Mouse (Mus musculus): ENCODE results near the gene Egr4. TPM values are rescaled to one million over a fixed set of nuclear protein-coding genes. Genes with fewer than 3 reads are reported as not detected.

The Egr4 gene
- polyA plus RNA-seq, 1 experiment from 2014 or later = not detected

- Histone ChIP-seq H3K4me1 (ENCODE audit: control insufficient read depth, insufficient read depth, low read length) (peaks cover 18% of the 10 kb centered on the region), H3K27ac (replicated peaks; ENCODE audit: low read depth, low read length) (no peak overlapping the region), H3K9ac (ENCODE audit: low read length) (no peak overlapping the region), H3K36me3 (ENCODE audit: control insufficient read depth, insufficient read depth, low read length) (no peaks in the 10 kb centered on the region), H3K4me3 (ENCODE audit: low read depth, low read length) (no peak overlapping the region), H3K4me2 (ENCODE audit: low read depth, severe bottlenecking) (no peak overlapping the region), H3K9me3 (ENCODE audit: control insufficient read depth, low read length) (no peaks in the 10 kb centered on the region), H3K27me3 (ENCODE audit: control insufficient read depth, insufficient read depth, low read length) (peaks cover 48% of the 10 kb centered on the region)
- no peak for ATAC-seq (ENCODE audit: insufficient number of reproducible peaks, low FRiP score, low TSS enrichment, low read depth)
- WGBS = 82% methylated on average over 4 of the region's 4 CpGs
- no peak for DNase-seq (ENCODE audit: low spot score)
These were observed 2.6 kb upstream of the Egr4 start for GRCm38 (mm10) chr6:85515941-85516340.

- peak overlapping the region; percentile 37 for H3K4me3 ChIP-seq (ENCODE audit: low read depth, low read length)
- no peak overlapping the region for H3K9ac ChIP-seq (ENCODE audit: low read length)
- peak; percentile 44 for DNase-seq (ENCODE audit: low spot score)
- peaks cover 18% of the 10 kb centered on the region for H3K4me1 ChIP-seq (ENCODE audit: control insufficient read depth, insufficient read depth, low read length)
- H3K4me2 ChIP-seq (ENCODE audit: low read depth, severe bottlenecking) = peak overlapping the region; percentile 79
- H3K27ac ChIP-seq (replicated peaks; ENCODE audit: low read depth, low read length) = no peak overlapping the region
- peak; percentile 48; the same call in 1 of the 2 replicates for ATAC-seq (ENCODE audit: insufficient number of reproducible peaks, low FRiP score, low TSS enrichment, low read depth)
- 1% methylated on average over 80 of the region's 90 CpGs for WGBS
- H3K9me3 ChIP-seq (ENCODE audit: control insufficient read depth, low read length) = no peaks in the 10 kb centered on the region
- peaks cover 58% of the 10 kb centered on the region for H3K27me3 ChIP-seq (ENCODE audit: control insufficient read depth, insufficient read depth, low read length)
- H3K36me3 ChIP-seq (ENCODE audit: control insufficient read depth, insufficient read depth, low read length) = no peaks in the 10 kb centered on the region
These were observed 535 bp downstream of the Egr4 start for GRCm38 (mm10) chr6:85512577-85513530.

GRCm38 (mm10) chr6:85512056-85512440 lies 1.3 kb downstream of the Egr4 start:
- Histone ChIP-seq H3K4me1 (ENCODE audit: control insufficient read depth, insufficient read depth, low read length) (peaks cover 18% of the 10 kb centered on the region), H3K4me3 (ENCODE audit: low read depth, low read length) (peak overlapping the region; percentile 28), H3K27me3 (ENCODE audit: control insufficient read depth, insufficient read depth, low read length) (peaks cover 58% of the 10 kb centered on the region), H3K9ac (ENCODE audit: low read length) (no peak overlapping the region), H3K4me2 (ENCODE audit: low read depth, severe bottlenecking) (peak overlapping the region; percentile 43), H3K36me3 (ENCODE audit: control insufficient read depth, insufficient read depth, low read length) (no peaks in the 10 kb centered on the region), H3K9me3 (ENCODE audit: control insufficient read depth, low read length) (no peaks in the 10 kb centered on the region), H3K27ac (replicated peaks; ENCODE audit: low read depth, low read length) (no peak overlapping the region)
- WGBS = under 1% methylated on average over 23 of the region's 36 CpGs
- ATAC-seq (ENCODE audit: insufficient number of reproducible peaks, low FRiP score, low TSS enrichment, low read depth) = no peak
- DNase-seq (ENCODE audit: low spot score) = peak; percentile 34

- no peaks in the 10 kb centered on the region for H3K36me3 ChIP-seq (ENCODE audit: control insufficient read depth, insufficient read depth, low read length)
- DNase-seq (ENCODE audit: low spot score) = peak; percentile 83
- peak overlapping the region; percentile 43 for H3K4me2 ChIP-seq (ENCODE audit: low read depth, severe bottlenecking)
- ATAC-seq (ENCODE audit: insufficient number of reproducible peaks, low FRiP score, low TSS enrichment, low read depth) = 0 out of 2 replicates have a peak, but pooled peaks have one; percentile 21
- no peaks in the 10 kb centered on the region for H3K9me3 ChIP-seq (ENCODE audit: control insufficient read depth, low read length)
- no peak overlapping the region for H3K27ac ChIP-seq (replicated peaks; ENCODE audit: low read depth, low read length)
- H3K27me3 ChIP-seq (ENCODE audit: control insufficient read depth, insufficient read depth, low read length) = peaks cover 58% of the 10 kb centered on the region
- H3K4me1 ChIP-seq (ENCODE audit: control insufficient read depth, insufficient read depth, low read length) = peaks cover 18% of the 10 kb centered on the region
- peak overlapping the region; percentile 28 for H3K4me3 ChIP-seq (ENCODE audit: low read depth, low read length)
- H3K9ac ChIP-seq (ENCODE audit: low read length) = no peak overlapping the region
- under 1% methylated on average over 85 of the region's 88 CpGs for WGBS
These were observed 1.9 kb downstream of the Egr4 start for GRCm38 (mm10) chr6:85511286-85512055.

GRCm38 (mm10) chr6:85510476-85510875 lies 2.9 kb downstream of the Egr4 start:
- Histone ChIP-seq H3K9ac (ENCODE audit: low read length) (no peak overlapping the region), H3K27ac (replicated peaks; ENCODE audit: low read depth, low read length) (no peak overlapping the region), H3K27me3 (ENCODE audit: control insufficient read depth, insufficient read depth, low read length) (peaks cover 54% of the 10 kb centered on the region), H3K9me3 (ENCODE audit: control insufficient read depth, low read length) (no peaks in the 10 kb centered on the region), H3K36me3 (ENCODE audit: control insufficient read depth, insufficient read depth, low read length) (no peaks in the 10 kb centered on the region), H3K4me1 (ENCODE audit: control insufficient read depth, insufficient read depth, low read length) (peaks cover 18% of the 10 kb centered on the region), H3K4me3 (ENCODE audit: low read depth, low read length) (no peak overlapping the region), H3K4me2 (ENCODE audit: low read depth, severe bottlenecking) (no peak overlapping the region)
- no peak for ATAC-seq (ENCODE audit: insufficient number of reproducible peaks, low FRiP score, low TSS enrichment, low read depth)
- WGBS = 2% methylated on average over 6 of the region's 6 CpGs
- peak; percentile 76 for DNase-seq (ENCODE audit: low spot score)

GRCm38 (mm10) chr6:85508602-85509001 lies 4.8 kb downstream of the Egr4 start:
- DNase-seq (ENCODE audit: low spot score) (no peak), ATAC-seq (ENCODE audit: insufficient number of reproducible peaks, low FRiP score, low TSS enrichment, low read depth) (no peak)
- Histone ChIP-seq H3K9ac (ENCODE audit: low read length) (no peak overlapping the region), H3K27me3 (ENCODE audit: control insufficient read depth, insufficient read depth, low read length) (peaks cover 40% of the 10 kb centered on the region), H3K4me3 (ENCODE audit: low read depth, low read length) (no peak overlapping the region), H3K9me3 (ENCODE audit: control insufficient read depth, low read length) (no peaks in the 10 kb centered on the region), H3K27ac (replicated peaks; ENCODE audit: low read depth, low read length) (no peak overlapping the region), H3K4me2 (ENCODE audit: low read depth, severe bottlenecking) (no peak overlapping the region), H3K36me3 (ENCODE audit: control insufficient read depth, insufficient read depth, low read length) (no peaks in the 10 kb centered on the region), H3K4me1 (ENCODE audit: control insufficient read depth, insufficient read depth, low read length) (peaks cover 22% of the 10 kb centered on the region)
- 48% methylated on average over 5 of the region's 5 CpGs for WGBS

- H3K36me3 ChIP-seq (ENCODE audit: control insufficient read depth, insufficient read depth, low read length) = no peaks in the 10 kb centered on the region
- H3K4me3 ChIP-seq (ENCODE audit: low read depth, low read length) = no peak overlapping the region
- no peak overlapping the region for H3K4me2 ChIP-seq (ENCODE audit: low read depth, severe bottlenecking)
- DNase-seq (ENCODE audit: low spot score) (no peak), ATAC-seq (ENCODE audit: insufficient number of reproducible peaks, low FRiP score, low TSS enrichment, low read depth) (no peak)
- H3K27ac ChIP-seq (replicated peaks; ENCODE audit: low read depth, low read length) = no peak overlapping the region
- no peaks in the 10 kb centered on the region for H3K9me3 ChIP-seq (ENCODE audit: control insufficient read depth, low read length)
- H3K27me3 ChIP-seq (ENCODE audit: control insufficient read depth, insufficient read depth, low read length) = peaks cover 12% of the 10 kb centered on the region
- WGBS = 87% methylated on average over 2 of the region's 2 CpGs
- no peak overlapping the region for H3K9ac ChIP-seq (ENCODE audit: low read length)
- peaks cover 19% of the 10 kb centered on the region for H3K4me1 ChIP-seq (ENCODE audit: control insufficient read depth, insufficient read depth, low read length)
These were observed 8.5 kb downstream of the Egr4 start for GRCm38 (mm10) chr6:85504908-85505307.

- peak within 1 kb of the TSS; percentile 88 for H3K4me2 ChIP-seq (ENCODE audit: low read depth, severe bottlenecking)
- no peaks in the 10 kb centered on the region for H3K36me3 ChIP-seq (ENCODE audit: control insufficient read depth, insufficient read depth, low read length)
- peak within 1 kb of the TSS; percentile 59; the same call in 1 of the 2 replicates for H3K27ac ChIP-seq (replicated peaks; ENCODE audit: low read depth, low read length)
- 1% methylated on average over 16 of the region's 22 CpGs for WGBS
- DNase-seq (ENCODE audit: low spot score) (peak; percentile 70), ATAC-seq (ENCODE audit: insufficient number of reproducible peaks, low FRiP score, low TSS enrichment, low read depth) (peak; percentile 59; the same call in 1 of the 2 replicates)
- peak within 1 kb of the TSS; percentile 75 for H3K9ac ChIP-seq (ENCODE audit: low read length)
- peaks cover 19% of the 10 kb centered on the region for H3K4me1 ChIP-seq (ENCODE audit: control insufficient read depth, insufficient read depth, low read length)
- no peaks in the 10 kb centered on the region for H3K9me3 ChIP-seq (ENCODE audit: control insufficient read depth, low read length)
- H3K4me3 ChIP-seq (ENCODE audit: low read depth, low read length) = peak within 1 kb of the TSS; percentile 75
- peaks cover 7% of the 10 kb centered on the region for H3K27me3 ChIP-seq (ENCODE audit: control insufficient read depth, insufficient read depth, low read length)
These were observed 10.5 kb downstream of the Egr4 start, which contains the start of gene Fbxo41 for GRCm38 (mm10) chr6:85502911-85503250. Gene Fbxo41, minus strand, starts transcription at chr6:85502994.

Measured in limb, embryonic 11.5 days (tissue).